Mouse (Mus musculus) hindbrain, postnatal 0 days (tissue): ENCODE data around the gene Kcnq1. TPM values are rescaled to one million over a fixed set of nuclear protein-coding genes. Genes with fewer than 3 reads are reported as not detected.

Experiments used
- ATAC-seq: fragments of 200-750 bp; cut with Nextera tagmentation; 2 replicates; pipeline ENCODE4 v1.8.0; 2017; ENCODE audit warnings: mild to moderate bottlenecking, moderate TSS enrichment, moderate library complexity
- DNase-seq: peaks from one replicate; pipeline ENCODE4 v3.0.0-alpha.2; 2015; ENCODE audit warnings: low spot score
- H3K27ac ChIP-seq: fragments of 300-500 bp; sonication (generic); 2 replicates; pipeline ENCODE4 v1.5.1; 2014; ENCODE audit warnings: mild to moderate bottlenecking
- H3K27me3 ChIP-seq: fragments of 300-500 bp; sonication (generic); 2 replicates; pipeline ENCODE4 v1.6.1; 2014; ENCODE audit warnings: low read length, mixed read lengths; ENCODE audit not compliant: insufficient read depth
- H3K36me3 ChIP-seq: fragments of 300-500 bp; sonication (generic); 2 replicates; pipeline ENCODE4 v1.6.1; 2014; ENCODE audit warnings: low read length, mixed read lengths; ENCODE audit not compliant: insufficient read depth
- H3K4me1 ChIP-seq: fragments of 300-500 bp; sonication (generic); 2 replicates; pipeline ENCODE4 v1.6.1; 2014; ENCODE audit warnings: antibody characterized with exemption, low read length, mixed read lengths; ENCODE audit not compliant: insufficient read depth
- H3K4me2 ChIP-seq: fragments of 300-500 bp; sonication (generic); 2 replicates; pipeline ENCODE4 v1.6.1; 2014; ENCODE audit warnings: low read depth, mild to moderate bottlenecking, low read length, moderate library complexity, mixed read lengths
- H3K4me3 ChIP-seq: fragments of 300-500 bp; sonication (generic); 2 replicates; pipeline ENCODE4 v1.5.1; 2014; ENCODE audit warnings: low read length
- H3K9ac ChIP-seq: fragments of 300-500 bp; sonication (generic); replicated peaks from 2 replicates; pipeline ENCODE4 v1.6.1; 2014; ENCODE audit warnings: mild to moderate bottlenecking, low read length, moderate library complexity, mixed read lengths
- H3K9me3 ChIP-seq: fragments of 300-500 bp; sonication (generic); 2 replicates; pipeline ENCODE4 v1.6.1; 2016; ENCODE audit warnings: low read length, mixed read lengths
- CTCF ChIP-seq: IDR thresholded peaks from 2 replicates; pipeline ENCODE4 v1.5.1; 2016; ENCODE audit warnings: antibody characterized with exemption, control low read depth, low read depth
- WGBS: fragments of 180-500 bp; shearing (Covaris S2); extraction: QIAGEN DNeasy Blood & Tissue Kit; methylation state at CpG from one replicate; pipeline ENCODE4 v1.1.7; 2014; 5-methylcytosine and 5-hydroxymethylcytosine counted together
- polyA plus RNA-seq: library from polyadenylated mRNA; unstranded; fragments of >200 nt; fragmentation: Nextera tagmentation; extraction: Ambion mirVana; gene quantifications from 2 replicates; pipeline ENCODE4 v1.2.1, GENCODE M21; 2015
- total RNA-seq: library from RNA; depleted of rRNA; stranded (reverse); fragments of >200 nt; gene quantifications from 2 replicates; pipeline ENCODE4 v1.2.3, GENCODE M21; 2014

Kcnq1 gene
- total and polyA plus RNA-seq, 2 experiments from 2014 or later: 1.4 to 1.9 TPM

DNA sequence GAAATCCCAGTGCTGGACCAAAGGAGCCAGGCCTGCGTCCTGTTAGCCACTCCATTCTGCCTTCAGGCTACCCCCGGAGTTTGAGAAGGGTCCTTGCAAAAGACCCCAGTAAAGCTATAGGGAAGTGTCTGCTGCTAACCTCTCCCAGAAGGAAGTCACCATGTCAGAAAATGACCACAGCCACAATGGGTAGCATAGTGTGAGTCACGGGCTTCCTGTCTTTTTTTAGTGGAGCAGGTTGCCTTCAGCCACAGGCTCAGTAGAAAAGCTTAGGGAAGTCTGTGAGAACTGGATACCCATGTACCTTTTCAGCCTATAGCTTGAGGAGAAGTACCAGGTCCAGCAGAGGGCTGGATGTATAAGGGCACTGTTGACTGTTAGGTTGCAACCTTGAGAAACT, 267.1 kb downstream of the Kcnq1 start:
- no peak overlapping the region for H3K4me3 ChIP-seq
- no peaks in the 10 kb centered on the region for H3K36me3 ChIP-seq
- no peaks in the 10 kb centered on the region for H3K9me3 ChIP-seq
- ATAC-seq: no peak
- no peak overlapping the region for H3K27ac ChIP-seq
- H3K27me3 ChIP-seq: no peaks in the 10 kb centered on the region
- 84% methylated on average over 3 of the region's 3 CpGs for WGBS
- no peak overlapping the region for H3K9ac ChIP-seq
- TF ChIP-seq CTCF: no peak
- no peak for DNase-seq
- H3K4me2 ChIP-seq: no peak overlapping the region
- H3K4me1 ChIP-seq: no peaks in the 10 kb centered on the region

DNA sequence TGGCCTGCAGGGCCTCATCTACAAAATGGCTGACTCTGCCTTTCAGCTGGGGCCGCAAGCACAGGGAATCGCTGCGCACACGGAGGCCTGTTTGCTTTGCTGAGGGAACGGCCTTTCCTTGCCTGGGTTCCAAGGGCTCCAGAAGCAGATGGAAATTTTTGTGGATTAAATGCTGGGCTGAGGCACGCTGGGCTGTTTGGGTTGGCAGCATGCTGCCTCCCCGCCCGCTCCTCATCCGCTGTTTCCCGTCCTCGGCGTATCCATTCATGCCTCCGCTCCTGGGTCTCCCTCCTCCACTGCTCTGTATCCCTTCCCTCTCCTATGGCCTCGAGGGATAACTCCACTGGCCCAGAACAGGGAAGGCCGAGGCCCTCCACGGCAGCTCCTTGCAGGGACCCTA, 269.8 kb downstream of the Kcnq1 start:
- ATAC-seq (no peak), DNase-seq (no peak)
- Histone ChIP-seq H3K4me1 (no peaks in the 10 kb centered on the region), H3K4me2 (no peak overlapping the region), H3K9ac (no peak overlapping the region), H3K36me3 (no peaks in the 10 kb centered on the region), H3K4me3 (no peak overlapping the region), H3K27me3 (no peaks in the 10 kb centered on the region), H3K27ac (no peak overlapping the region), H3K9me3 (no peaks in the 10 kb centered on the region)
- WGBS: 74% methylated on average over 16 of the region's 16 CpGs
- no peak for TF ChIP-seq CTCF

DNA sequence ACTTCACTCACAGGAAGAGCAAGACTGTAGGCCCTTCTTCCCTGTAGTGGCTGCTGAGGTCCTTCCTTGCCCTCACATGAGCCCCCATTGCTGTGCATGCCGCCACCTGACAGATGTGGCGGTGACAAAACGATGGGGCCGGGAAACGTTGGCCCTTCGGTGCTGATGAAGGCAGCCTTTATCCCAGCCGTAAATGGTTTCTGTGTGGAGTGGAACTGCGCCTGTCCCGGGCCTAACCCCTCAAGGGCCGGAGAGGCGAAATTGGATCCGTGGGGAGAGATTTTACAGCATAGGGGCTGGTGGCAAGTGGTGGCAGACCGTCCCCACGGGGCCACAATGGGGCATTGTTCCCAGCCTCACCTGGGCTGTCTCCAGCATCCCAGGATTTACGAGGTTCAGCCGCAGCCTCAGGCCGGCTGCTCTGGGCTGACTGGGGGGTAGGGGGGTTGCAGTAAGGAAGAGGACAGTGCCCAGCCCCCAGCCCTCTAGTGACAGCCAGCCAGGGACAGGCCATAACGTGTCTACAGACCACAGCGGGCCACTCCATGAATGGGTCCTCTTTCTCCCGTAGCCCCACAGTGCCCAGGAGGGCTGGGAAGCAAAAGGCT, 274.4 kb downstream of the Kcnq1 start:
- Histone ChIP-seq H3K9ac (no peak overlapping the region), H3K4me3 (no peak overlapping the region), H3K4me1 (no peaks in the 10 kb centered on the region), H3K9me3 (no peaks in the 10 kb centered on the region), H3K4me2 (no peak overlapping the region), H3K27me3 (no peaks in the 10 kb centered on the region), H3K36me3 (no peaks in the 10 kb centered on the region), H3K27ac (no peak overlapping the region)
- WGBS: 77% methylated on average over 20 of the region's 20 CpGs
- no peak for DNase-seq
- ATAC-seq: no peak
- TF ChIP-seq CTCF: no peak

DNA sequence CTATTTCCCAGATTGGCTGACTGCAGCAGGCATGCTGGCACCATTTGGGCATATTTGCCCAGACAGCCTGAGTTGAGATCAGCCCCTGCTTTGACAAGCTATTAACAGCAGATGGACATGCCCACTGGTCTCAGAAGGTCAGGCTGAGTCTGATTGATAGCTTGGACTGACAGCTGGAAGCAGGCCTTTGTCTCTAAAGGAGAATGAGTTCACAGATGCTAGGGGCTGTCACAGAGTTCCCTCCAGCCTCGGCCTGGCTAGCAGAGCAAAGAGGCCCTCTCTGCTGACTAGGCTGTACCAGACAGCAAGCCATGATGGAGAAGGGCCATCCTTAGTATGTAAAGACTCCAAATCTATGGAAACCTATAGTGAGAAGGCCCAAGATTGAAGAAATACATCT, 280.5 kb downstream of the Kcnq1 start:
- Histone ChIP-seq H3K4me2 (no peak overlapping the region), H3K9ac (no peak overlapping the region), H3K9me3 (no peaks in the 10 kb centered on the region), H3K27me3 (no peaks in the 10 kb centered on the region), H3K4me3 (no peak overlapping the region), H3K4me1 (peaks cover 15% of the 10 kb centered on the region; the same call in 1 of the 2 replicates), H3K27ac (no peak overlapping the region), H3K36me3 (no peaks in the 10 kb centered on the region)
- DNase-seq: peak; percentile 3
- WGBS: 24% methylated on average over 1 of the region's 1 CpGs
- ATAC-seq: no peak
- TF ChIP-seq CTCF: no peak

DNA sequence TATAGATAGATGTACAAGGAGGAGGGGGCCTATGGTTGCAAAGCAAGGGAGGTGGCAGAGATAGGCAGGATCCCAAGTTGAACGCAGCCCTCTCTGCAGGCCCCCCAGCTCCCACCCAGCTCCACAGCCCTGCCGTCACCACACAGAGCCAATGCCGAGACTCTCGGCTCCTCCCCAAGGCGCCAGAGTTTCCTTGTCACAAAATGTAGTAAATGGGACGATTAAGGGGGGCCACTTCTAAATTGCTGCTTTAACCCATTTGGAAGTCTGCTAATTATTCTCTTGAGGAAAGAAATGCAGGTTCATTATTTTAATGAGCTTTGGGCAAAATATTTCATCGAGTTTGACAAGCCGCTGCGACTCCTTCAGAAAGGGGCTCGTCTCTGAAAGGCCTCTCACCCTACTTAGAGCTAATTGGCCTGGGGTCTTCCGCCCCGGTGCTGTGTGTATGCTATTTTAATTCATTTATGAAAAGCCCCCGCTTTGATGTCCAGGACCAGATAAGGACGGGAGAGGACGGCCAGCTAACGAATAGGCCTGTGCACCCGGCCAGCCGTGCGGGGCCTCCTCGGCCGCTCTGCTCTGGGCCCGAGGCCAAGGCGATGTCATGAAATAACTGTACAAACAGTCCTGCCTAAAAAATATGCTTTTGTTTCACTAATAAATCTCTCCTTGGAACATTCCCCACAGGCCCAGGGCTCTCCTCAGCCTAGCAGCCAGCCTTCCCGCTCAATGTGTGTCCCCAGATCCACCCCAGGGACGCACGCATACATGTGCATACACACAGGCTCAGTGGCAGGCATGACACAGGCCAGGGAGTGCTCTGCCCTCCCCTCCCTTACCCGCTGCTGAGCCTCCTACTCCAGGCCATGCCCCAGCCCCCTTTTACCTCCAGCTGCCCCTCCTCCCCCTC, 282.9 kb downstream of the Kcnq1 start:
- TF ChIP-seq CTCF: no peak
- no peaks in the 10 kb centered on the region for H3K36me3 ChIP-seq
- H3K4me3 ChIP-seq: no peak overlapping the region
- H3K9me3 ChIP-seq: no peaks in the 10 kb centered on the region
- DNase-seq (peak; percentile 59), ATAC-seq (peak; percentile 73)
- H3K4me1 ChIP-seq: peaks cover 15% of the 10 kb centered on the region; the same call in 1 of the 2 replicates
- H3K27me3 ChIP-seq: no peaks in the 10 kb centered on the region
- H3K27ac ChIP-seq: peak overlapping the region; percentile 41
- H3K9ac ChIP-seq: 0 out of 2 replicates have a peak overlapping the region, but pooled peaks have one; percentile 3
- no peak overlapping the region for H3K4me2 ChIP-seq
- 29% methylated on average over 27 of the region's 27 CpGs for WGBS

DNA sequence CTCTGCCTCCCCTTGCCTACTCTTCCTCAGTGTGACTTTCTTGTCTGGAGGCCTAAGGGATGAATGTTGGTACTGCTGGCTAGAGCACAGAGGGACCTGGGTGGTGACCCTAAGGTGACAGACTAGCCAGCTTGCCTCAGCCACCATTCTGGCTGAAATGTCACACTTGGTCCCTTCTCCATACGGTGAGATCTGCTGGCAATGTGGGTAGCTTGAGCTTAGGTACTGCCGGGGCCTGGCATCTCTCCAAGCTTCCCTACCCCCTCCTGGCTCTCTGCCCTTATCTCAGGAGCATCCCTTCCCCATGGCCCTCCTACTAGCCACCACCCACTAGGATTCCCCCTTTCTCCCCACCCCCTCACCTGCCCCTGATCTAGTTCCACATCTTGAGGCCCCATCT, 283.7 kb downstream of the Kcnq1 start:
- Histone ChIP-seq H3K4me2 (no peak overlapping the region), H3K27me3 (no peaks in the 10 kb centered on the region), H3K4me1 (peaks cover 15% of the 10 kb centered on the region; the same call in 1 of the 2 replicates), H3K9ac (no peak overlapping the region), H3K4me3 (no peak overlapping the region), H3K36me3 (no peaks in the 10 kb centered on the region), H3K9me3 (no peaks in the 10 kb centered on the region), H3K27ac (peak overlapping the region; percentile 41; the same call in 1 of the 2 replicates)
- 16% methylated on average over 2 of the region's 2 CpGs for WGBS
- no peak for TF ChIP-seq CTCF
- DNase-seq: peak; percentile 66
- ATAC-seq: peak; percentile 49
